Mouse (Mus musculus) stomach, postnatal 0 days (tissue): ENCODE data around the gene Olfr816.

Experiments used
- CTCF ChIP-seq: IDR thresholded peaks from 2 replicates; pipeline ENCODE4 v1.5.1; 2016; ENCODE audit warnings: antibody characterized with exemption, low read depth, mild to moderate bottlenecking, moderate library complexity
- EP300 ChIP-seq: optimal IDR thresholded peaks from 2 replicates; pipeline ENCODE3; 2016; ENCODE audit warnings: antibody characterized with exemption

GRCm38 (mm10) chr10:129915497-129915896 is at the start of gene Olfr816:
- TF ChIP-seq CTCF (no peak), EP300 (no peak)
